Mouse (Mus musculus): ENCODE results near the gene Zfp383.

GRCm38 (mm10) chr7:29944201-29944600, 36.2 kb downstream of the Zfp383 start:
- TF ChIP-seq GATA1 (IDR thresholded peaks at IDR 0.05; ENCODE audit: borderline replicate concordance, low read length) (no peak), CTCF (IDR thresholded peaks at IDR 0.05; ENCODE audit: low read depth, low read length) (no peak), TAL1 (conservative IDR thresholded peaks at IDR 0.05; ENCODE audit: low read depth, low read length) (no peak)

Measured in G1E (cell line).